Comparison of ENCODE assay signal across 9 mouse cellular contexts in genomic region chr6:38297580-38298245, GRCm38 (mm10). TPM values are rescaled to one million over a fixed set of nuclear protein-coding genes. Genes with fewer than 3 reads are reported as not detected.
A peak's percentile ranks its signal among the peaks of the same experiment; 100 is the strongest.
DNase-seq lines count a peak whose midpoint lies in the region; ATAC-seq lines count a peak whose summit lies in the region.
"Had no signal": no experiment of that assay in that cellular context is flagged by ENCODE, and none has a peak within 500 bp of the region (broad histone marks: within the 10 kb centered on the region; RNA-seq: fewer than 3 reads in every experiment).

No protein-coding gene starts in this region.

- H3K9me3 ChIP-seq in heart, embryonic 15.5 days (replicated peaks) = no peaks in the 10 kb centered on the region
- H3K9me3 ChIP-seq in hindbrain, embryonic 13.5 days = no peaks in the 10 kb centered on the region
- no peaks in the 10 kb centered on the region for H3K9me3 ChIP-seq in midbrain, embryonic 12.5 days

- H3K9ac ChIP-seq in heart, embryonic 15.5 days = peak overlapping the region; percentile 80
- peak overlapping the region; percentile 94 for H3K9ac ChIP-seq in hindbrain, embryonic 13.5 days
- peak overlapping the region; percentile 93; the same call in 1 of the 2 replicates for H3K9ac ChIP-seq in midbrain, embryonic 12.5 days (replicated peaks)

- peak overlapping the region; percentile 92 for H3K27ac ChIP-seq in heart, embryonic 15.5 days
- H3K27ac ChIP-seq in hindbrain, embryonic 13.5 days = peak overlapping the region; percentile 95
- H3K27ac ChIP-seq in midbrain, embryonic 12.5 days (replicated peaks) = peak overlapping the region; percentile 92; the same call in 1 of the 2 replicates

- no peak for ATAC-seq in heart, embryonic 15.5 days (replicated peaks; ENCODE audit: insufficient number of reproducible peaks, insufficient read depth, low FRiP score, low read depth)
- ATAC-seq in hindbrain, embryonic 13.5 days (ENCODE audit: low FRiP score) = no peak
- ATAC-seq in midbrain, embryonic 12.5 days (ENCODE audit: low FRiP score, low read depth) = no peak
- ATAC-seq in monocyte, adult 5-6 weeks (replicated peaks; ENCODE audit: insufficient number of reproducible peaks, low FRiP score, low TSS enrichment, poor library complexity, severe bottlenecking) = no peak

- intact Hi-C loops in heart, postnatal 25 days (cut with DNase I) = loop anchor here (5.0 kb wide), 1 partner anchor 60 kb away; no protein-coding TSS in a partner anchor

- H3K27me3 ChIP-seq in heart, embryonic 15.5 days = no peaks in the 10 kb centered on the region
- no peaks in the 10 kb centered on the region for H3K27me3 ChIP-seq in hindbrain, embryonic 13.5 days
- peaks cover 29% of the 10 kb centered on the region for H3K27me3 ChIP-seq in midbrain, embryonic 12.5 days

- WGBS in heart, embryonic 15.5 days = 42% methylated on average over 12 of the region's 12 CpGs
- whole genome bisulfite sequencing in hindbrain, embryonic 13.5 days = 49% methylated on average over 12 of the region's 12 CpGs
- WGBS in midbrain, embryonic 12.5 days = 46% methylated on average over 12 of the region's 12 CpGs

- peaks cover 11% of the 10 kb centered on the region for H3K4me1 ChIP-seq in heart, embryonic 15.5 days (replicated peaks)
- peaks cover 17% of the 10 kb centered on the region for H3K4me1 ChIP-seq in hindbrain, embryonic 13.5 days (replicated peaks)
- H3K4me1 ChIP-seq in midbrain, embryonic 12.5 days = peaks cover 24% of the 10 kb centered on the region

- no peak for DNase-seq in heart, postnatal 25 days (ENCODE audit: low spot score)
- DNase-seq in MN1 (ENCODE audit: low spot score) = peak; percentile 7
- no peak for DNase-seq in embryo, embryonic 10.5 days (ENCODE audit: low spot score)
- DNase-seq in urinary bladder, postnatal 36 days (ENCODE audit: low spot score in 2 of 2) = no peak
- DNase-seq: thymus, adult 18-20 months had no signal

- H3K36me3 ChIP-seq in heart, embryonic 15.5 days = peaks cover 40% of the 10 kb centered on the region
- peaks cover 28% of the 10 kb centered on the region for H3K36me3 ChIP-seq in hindbrain, embryonic 13.5 days
- peaks cover 24% of the 10 kb centered on the region for H3K36me3 ChIP-seq in midbrain, embryonic 12.5 days

- peak overlapping the region; percentile 65 for H3K4me3 ChIP-seq in heart, embryonic 15.5 days
- H3K4me3 ChIP-seq in hindbrain, embryonic 13.5 days = peak overlapping the region; percentile 69
- peak overlapping the region; percentile 80 for H3K4me3 ChIP-seq in midbrain, embryonic 12.5 days

- peak overlapping the region; percentile 69 for H3K4me2 ChIP-seq in heart, embryonic 15.5 days
- H3K4me2 ChIP-seq in hindbrain, embryonic 13.5 days = peak overlapping the region; percentile 70
- peak overlapping the region; percentile 84 for H3K4me2 ChIP-seq in midbrain, embryonic 12.5 days (replicated peaks)

RNA-seq across cellular contexts. Expression of gene Zc3hav1l, which starts 1.3 kb away (rescaled TPM):
- polyA plus RNA-seq in heart, embryonic 15.5 days (2015; fragmentation: Nextera tagmentation; extraction: Ambion mirVana) = 5.1 and 7.1 TPM in 2 replicates
- 1 to 10 TPM; 1.6 to 2.4 TPM for total RNA-seq in heart, postnatal 25 days (2021)
- polyA plus RNA-seq in hindbrain, embryonic 13.5 days (2015; fragmentation: Nextera tagmentation; extraction: Ambion mirVana) = 9.1 and 9.9 TPM in 2 replicates
- 12.2 and 15.0 TPM in 2 replicates for polyA plus RNA-seq in midbrain, embryonic 12.5 days (2016; fragmentation: Nextera tagmentation; extraction: Ambion mirVana)
- 0.68 to 1.5 TPM in 2 of 3 replicates, not detected in the other for total RNA-seq in monocyte, adult 5-6 weeks (2017)

RNA-seq across cellular contexts. Expression of gene D630045J12Rik, which starts 43.9 kb away (rescaled TPM):
- 1.1 and 2.4 TPM in 2 replicates for polyA plus RNA-seq in heart, embryonic 15.5 days (2015; fragmentation: Nextera tagmentation; extraction: Ambion mirVana)
- 1 to 10 TPM; 1.2 to 1.7 TPM for total RNA-seq in heart, postnatal 25 days (2021)
- polyA plus RNA-seq in hindbrain, embryonic 13.5 days (2015; fragmentation: Nextera tagmentation; extraction: Ambion mirVana) = 13.4 and 14.0 TPM in 2 replicates
- 11.7 and 13.7 TPM in 2 replicates for polyA plus RNA-seq in midbrain, embryonic 12.5 days (2016; fragmentation: Nextera tagmentation; extraction: Ambion mirVana)
- not detected in 3 replicates for total RNA-seq in monocyte, adult 5-6 weeks (2017)

RNA-seq across cellular contexts. Expression of gene Zc3hav1, which starts 56.7 kb away (rescaled TPM):
- 7.8 and 10.1 TPM in 2 replicates for polyA plus RNA-seq in heart, embryonic 15.5 days (2015; fragmentation: Nextera tagmentation; extraction: Ambion mirVana)
- 10 to 100 TPM; 12.6 to 15.3 TPM for total RNA-seq in heart, postnatal 25 days (2021)
- 1.2 and 1.4 TPM in 2 replicates for polyA plus RNA-seq in hindbrain, embryonic 13.5 days (2015; fragmentation: Nextera tagmentation; extraction: Ambion mirVana)
- polyA plus RNA-seq in midbrain, embryonic 12.5 days (2016; fragmentation: Nextera tagmentation; extraction: Ambion mirVana) = 1.8 and 2.6 TPM in 2 replicates
- total RNA-seq in monocyte, adult 5-6 weeks (2017) = 128 to 170 TPM (median 152 TPM) in 3 replicates
